Mouse (Mus musculus): ENCODE data around the gene Clec1a.
"Not testable (repeated sequence)": the region's sequence is repeated elsewhere in the genome, so short reads cannot be mapped to it uniquely, and the experiment has no call there.

Clec1a gene

GRCm38 (mm10) chr6:129451411-129452039, at the start of gene Clec1a:
Gene Clec1a (minus strand): TSS chr6:129452000.
- in situ Hi-C loops (cut with MboI; ENCODE audit: low pct_unique_long_range_greater_than_20kb in 1 of 2, low sequenced_read_pairs in 2 of 2, unreplicated experiment in 1 of 2): no loop called here

GRCm38 (mm10) chr6:129499516-129499915, 47.7 kb upstream of the Clec1a start:
- in situ Hi-C loops (cut with MboI; ENCODE audit: low pct_unique_long_range_greater_than_20kb in 1 of 2, low sequenced_read_pairs in 2 of 2, unreplicated experiment in 1 of 2): not testable (repeated sequence)

- in situ Hi-C loops (cut with MboI; ENCODE audit: low pct_unique_long_range_greater_than_20kb in 1 of 2, low sequenced_read_pairs in 2 of 2, unreplicated experiment in 1 of 2): no loop called here
These were observed 45.8 kb upstream of the Clec1a start for GRCm38 (mm10) chr6:129497345-129498218.

DNA sequence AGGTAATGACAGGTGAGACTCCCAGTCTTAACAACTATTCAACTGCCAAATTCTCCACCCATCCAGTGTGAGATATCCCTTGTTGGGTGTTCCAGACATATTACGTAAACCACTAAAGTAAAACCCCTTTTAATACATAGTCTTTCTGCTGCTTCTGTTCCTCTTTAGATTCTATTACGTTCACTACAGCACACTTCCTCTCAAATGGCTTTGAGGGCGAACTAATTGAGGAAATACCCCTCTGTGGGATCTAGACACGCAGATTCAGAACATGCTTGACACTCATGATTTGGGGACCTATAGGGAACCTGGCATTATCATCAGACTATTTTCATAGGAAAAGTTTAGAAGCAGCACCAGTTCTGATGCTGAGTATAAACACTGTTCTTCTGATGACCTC, 43.1 kb upstream of the Clec1a start:
- in situ Hi-C loops (cut with MboI; ENCODE audit: low pct_unique_long_range_greater_than_20kb in 1 of 2, low sequenced_read_pairs in 2 of 2, unreplicated experiment in 1 of 2): no loop called here

- in situ Hi-C loops (cut with MboI; ENCODE audit: low pct_unique_long_range_greater_than_20kb in 1 of 2, low sequenced_read_pairs in 2 of 2, unreplicated experiment in 1 of 2): no loop called here
These were observed 28.5 kb upstream of the Clec1a start for GRCm38 (mm10) chr6:129480089-129480958.

- in situ Hi-C loops (cut with MboI; ENCODE audit: low pct_unique_long_range_greater_than_20kb in 1 of 2, low sequenced_read_pairs in 2 of 2, unreplicated experiment in 1 of 2): no loop called here
These were observed 24.8 kb upstream of the Clec1a start for GRCm38 (mm10) chr6:129476404-129477126.

- in situ Hi-C loops (cut with MboI; ENCODE audit: low pct_unique_long_range_greater_than_20kb in 1 of 2, low sequenced_read_pairs in 2 of 2, unreplicated experiment in 1 of 2): no loop called here
These were observed 20.8 kb upstream of the Clec1a start for GRCm38 (mm10) chr6:129472627-129473026.

DNA sequence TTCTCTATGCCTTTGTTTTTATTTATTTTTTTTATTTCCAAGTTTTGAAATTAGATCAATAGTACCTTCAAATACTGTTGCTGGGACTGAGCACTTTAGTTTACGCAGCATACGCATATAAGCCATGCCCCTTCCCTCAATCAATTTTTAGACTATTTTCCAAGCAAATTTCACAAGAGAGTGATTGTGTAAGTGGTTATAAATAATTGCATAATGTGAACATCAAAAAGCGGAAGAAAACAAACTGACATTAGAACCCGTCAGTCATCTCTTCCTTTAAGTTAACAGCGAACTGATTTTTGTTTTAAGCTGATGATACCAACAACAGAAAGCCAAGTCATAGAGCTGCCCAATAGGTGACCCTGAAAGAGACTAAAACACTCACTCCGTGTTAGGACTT, 19.6 kb upstream of the Clec1a start:
- in situ Hi-C loops (cut with MboI; ENCODE audit: low pct_unique_long_range_greater_than_20kb in 1 of 2, low sequenced_read_pairs in 2 of 2, unreplicated experiment in 1 of 2): no loop called here

- in situ Hi-C loops (cut with MboI; ENCODE audit: low pct_unique_long_range_greater_than_20kb in 1 of 2, low sequenced_read_pairs in 2 of 2, unreplicated experiment in 1 of 2): no loop called here
These were observed 2.1 kb downstream of the Clec1a start for GRCm38 (mm10) chr6:129449743-129450142.

- in situ Hi-C loops (cut with MboI; ENCODE audit: low pct_unique_long_range_greater_than_20kb in 1 of 2, low sequenced_read_pairs in 2 of 2, unreplicated experiment in 1 of 2): no loop called here
These were observed 13.8 kb downstream of the Clec1a start for GRCm38 (mm10) chr6:129438033-129438432.

- in situ Hi-C loops (cut with MboI; ENCODE audit: low pct_unique_long_range_greater_than_20kb in 1 of 2, low sequenced_read_pairs in 2 of 2, unreplicated experiment in 1 of 2): no loop called here
These were observed 15.8 kb downstream of the Clec1a start for GRCm38 (mm10) chr6:129436025-129436424.

DNA sequence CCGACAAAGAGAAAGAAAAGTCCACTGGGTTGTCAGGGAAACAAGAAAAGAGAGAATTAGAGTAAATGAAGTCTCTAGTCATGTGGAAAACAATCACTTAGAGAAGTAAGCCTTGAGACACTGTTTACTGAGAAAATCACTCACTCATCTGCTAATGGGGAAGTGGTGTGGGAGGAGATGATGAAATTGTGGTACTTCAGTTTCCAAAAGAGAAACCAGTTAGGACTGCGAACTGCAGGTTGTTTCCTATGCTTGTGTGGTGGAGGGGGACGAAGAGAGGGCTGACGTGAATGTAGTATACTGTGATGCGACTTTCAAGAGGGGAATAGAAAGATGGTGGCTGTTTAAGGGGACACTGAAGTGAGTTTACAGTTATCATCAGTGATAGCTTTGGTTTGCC, 17.6 kb downstream of the Clec1a start:
- in situ Hi-C loops (cut with MboI; ENCODE audit: low pct_unique_long_range_greater_than_20kb in 1 of 2, low sequenced_read_pairs in 2 of 2, unreplicated experiment in 1 of 2): no loop called here

DNA sequence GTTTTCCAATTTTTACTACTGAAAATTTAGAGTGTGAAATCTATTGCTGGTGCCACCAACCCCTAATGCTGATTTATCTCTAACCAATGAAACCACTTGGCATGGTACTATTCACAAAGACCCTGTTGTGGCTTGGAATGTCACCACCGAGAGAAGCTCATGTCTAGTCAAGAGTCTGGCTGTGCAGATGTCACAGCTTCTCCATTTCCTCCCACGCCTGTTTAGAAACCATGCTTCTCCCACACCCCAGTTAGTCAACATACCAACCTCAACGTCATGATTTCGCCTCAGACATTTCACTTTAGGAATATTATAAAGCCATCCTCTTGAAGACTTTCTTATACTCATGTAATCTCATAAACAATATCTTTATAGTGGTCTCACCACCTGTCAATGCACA, 24.5 kb downstream of the Clec1a start:
- in situ Hi-C loops (cut with MboI; ENCODE audit: low pct_unique_long_range_greater_than_20kb in 1 of 2, low sequenced_read_pairs in 2 of 2, unreplicated experiment in 1 of 2): no loop called here

DNA sequence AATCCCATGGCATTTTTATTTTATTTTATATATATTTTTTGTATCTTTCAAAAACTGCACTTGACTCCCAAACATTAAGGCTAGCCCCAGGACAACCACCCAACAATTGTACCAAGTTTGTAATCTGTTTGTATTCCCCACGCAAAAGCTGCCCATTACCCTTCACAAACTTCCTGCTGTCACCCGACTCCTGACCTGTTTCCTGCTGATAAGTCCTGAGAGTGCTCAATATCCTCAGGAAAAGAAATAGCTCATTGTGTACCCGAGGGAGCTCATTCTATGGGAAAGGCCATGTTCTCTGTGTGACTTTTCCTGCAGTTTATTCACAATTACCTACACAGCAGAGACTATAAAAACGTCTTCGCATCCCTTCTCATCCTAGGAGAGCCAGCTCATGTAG, 26.0 kb downstream of the Clec1a start:
- in situ Hi-C loops (cut with MboI; ENCODE audit: low pct_unique_long_range_greater_than_20kb in 1 of 2, low sequenced_read_pairs in 2 of 2, unreplicated experiment in 1 of 2): no loop called here

- in situ Hi-C loops (cut with MboI; ENCODE audit: low pct_unique_long_range_greater_than_20kb in 1 of 2, low sequenced_read_pairs in 2 of 2, unreplicated experiment in 1 of 2): no loop called here
These were observed 26.6 kb downstream of the Clec1a start for GRCm38 (mm10) chr6:129425217-129425616.

DNA sequence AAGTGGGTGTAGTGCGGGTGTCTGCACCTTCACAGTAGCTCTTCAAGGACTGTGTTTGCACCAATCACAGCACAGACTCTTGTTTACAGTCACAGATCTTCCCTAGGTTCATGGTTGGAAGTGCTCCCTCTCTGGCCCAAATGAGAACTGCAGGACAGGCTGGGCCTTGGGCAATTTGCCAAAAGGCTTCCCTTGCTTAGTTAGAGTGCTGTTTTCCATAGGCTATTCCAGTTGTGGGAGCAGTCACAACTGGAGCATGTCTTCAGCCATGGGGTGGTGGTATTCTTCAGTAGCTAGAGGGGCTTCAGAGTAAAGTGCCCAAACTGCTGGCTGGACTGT, 28.1 kb downstream of the Clec1a start:
- in situ Hi-C loops (cut with MboI; ENCODE audit: low pct_unique_long_range_greater_than_20kb in 1 of 2, low sequenced_read_pairs in 2 of 2, unreplicated experiment in 1 of 2): no loop called here

- in situ Hi-C loops (cut with MboI; ENCODE audit: low pct_unique_long_range_greater_than_20kb in 1 of 2, low sequenced_read_pairs in 2 of 2, unreplicated experiment in 1 of 2): no loop called here
These were observed 28.6 kb downstream of the Clec1a start for GRCm38 (mm10) chr6:129423040-129423733.

GRCm38 (mm10) chr6:129422311-129422710, 29.5 kb downstream of the Clec1a start:
- in situ Hi-C loops (cut with MboI; ENCODE audit: low pct_unique_long_range_greater_than_20kb in 1 of 2, low sequenced_read_pairs in 2 of 2, unreplicated experiment in 1 of 2): no loop called here

Measured in mouse embryonic stem cell (cell line).